Mouse (Mus musculus) hindbrain, embryonic 13.5 days (tissue): ENCODE measurements around the gene Ins2. TPM values are rescaled to one million over a fixed set of nuclear protein-coding genes. Genes with fewer than 3 reads are reported as not detected.
A peak's percentile ranks its signal among the peaks of the same experiment; 100 is the strongest.

Experiments
- ATAC-seq: fragments of 200-750 bp; cut with Nextera tagmentation; 2 replicates; pipeline ENCODE4 v1.8.0; 2017; ENCODE audit warnings: moderate TSS enrichment; ENCODE audit not compliant: low FRiP score
- H3K27ac ChIP-seq: fragments of 300-500 bp; sonication (generic); 2 replicates; pipeline ENCODE4 v1.5.1; 2015; ENCODE audit warnings: inconsistent platforms, mild to moderate bottlenecking, moderate library complexity
- H3K27me3 ChIP-seq: fragments of 300-500 bp; sonication (generic); 2 replicates; pipeline ENCODE4 v1.6.1; 2015; ENCODE audit warnings: mild to moderate bottlenecking, inconsistent platforms
- H3K36me3 ChIP-seq: fragments of 300-500 bp; sonication (generic); 2 replicates; pipeline ENCODE4 v1.6.1; 2015; ENCODE audit warnings: mild to moderate bottlenecking, inconsistent platforms
- H3K4me1 ChIP-seq: fragments of 300-500 bp; sonication (generic); replicated peaks from 2 replicates; pipeline ENCODE4 v1.6.1; 2015; ENCODE audit warnings: inconsistent platforms
- H3K4me2 ChIP-seq: fragments of 300-500 bp; sonication (generic); 2 replicates; pipeline ENCODE4 v1.6.1; 2015; ENCODE audit warnings: inconsistent platforms, mild to moderate bottlenecking, moderate library complexity
- H3K4me3 ChIP-seq: fragments of 300-500 bp; sonication (generic); 2 replicates; pipeline ENCODE4 v1.5.1; 2015; ENCODE audit warnings: mild to moderate bottlenecking, inconsistent platforms
- H3K9ac ChIP-seq: fragments of 300-500 bp; sonication (generic); 2 replicates; pipeline ENCODE4 v1.6.1; 2015; ENCODE audit warnings: mild to moderate bottlenecking, inconsistent platforms
- H3K9me3 ChIP-seq: fragments of 300-500 bp; sonication (generic); 2 replicates; pipeline ENCODE4 v1.6.1; 2016; ENCODE audit warnings: inconsistent platforms
- WGBS: fragments of 180-500 bp; shearing (Covaris S2); methylation state at CpG from one replicate; pipeline ENCODE4 v1.1.7; 2015; 5-methylcytosine and 5-hydroxymethylcytosine counted together
- microRNA counts: library from miRNA; unstranded; fragments of <30 nt; microRNA quantifications from one replicate; lab custom pipeline; 2016
- microRNA-seq: library from miRNA; unstranded; fragments of <30 nt; microRNA quantifications from one replicate; pipeline ENCODE4, GENCODE M21; 2016
- polyA plus RNA-seq: library from polyadenylated mRNA; unstranded; fragments of >200 nt; fragmentation: Nextera tagmentation; extraction: Ambion mirVana; gene quantifications from 2 replicates; pipeline ENCODE4 v1.2.1, GENCODE M21; 2015

The Ins2 gene
- polyA plus RNA-seq, 1 experiment from 2014 or later = 0.99 TPM

- H3K4me2 ChIP-seq = no peak overlapping the region
- no peak overlapping the region for H3K27ac ChIP-seq
- no peaks in the 10 kb centered on the region for H3K4me1 ChIP-seq
- 36% methylated on average over 6 of the region's 6 CpGs for WGBS
- no peak overlapping the region for H3K4me3 ChIP-seq
- H3K27me3 ChIP-seq = peaks cover 25% of the 10 kb centered on the region
- ATAC-seq = no peak
- H3K9me3 ChIP-seq = no peaks in the 10 kb centered on the region
- H3K9ac ChIP-seq = peak overlapping the region; percentile 39; the same call in 1 of the 2 replicates
- no peaks in the 10 kb centered on the region for H3K36me3 ChIP-seq
Observed at GRCm38 (mm10) chr7:142646676-142647075, 96.5 kb downstream of the Ins2 start.

- no peaks in the 10 kb centered on the region for H3K4me1 ChIP-seq
- H3K9me3 ChIP-seq = no peaks in the 10 kb centered on the region
- no peak overlapping the region for H3K4me2 ChIP-seq
- H3K27me3 ChIP-seq = peaks cover 14% of the 10 kb centered on the region; the same call in 1 of the 2 replicates
- no peak for ATAC-seq
- H3K36me3 ChIP-seq = no peaks in the 10 kb centered on the region
- H3K4me3 ChIP-seq = no peak overlapping the region
- no peak overlapping the region for H3K27ac ChIP-seq
- WGBS = 67% methylated on average over 5 of the region's 5 CpGs
- H3K9ac ChIP-seq = no peak overlapping the region
Observed at GRCm38 (mm10) chr7:142645045-142645444, 98.1 kb downstream of the Ins2 start.

- Histone ChIP-seq H3K4me3 (no peak overlapping the region), H3K27ac (no peak overlapping the region), H3K36me3 (no peaks in the 10 kb centered on the region), H3K9me3 (no peaks in the 10 kb centered on the region), H3K4me1 (peaks cover 9% of the 10 kb centered on the region), H3K4me2 (no peak overlapping the region), H3K27me3 (no peaks in the 10 kb centered on the region), H3K9ac (no peak overlapping the region)
- ATAC-seq = no peak
Observed at GRCm38 (mm10) chr7:142636178-142636577, 107.0 kb downstream of the Ins2 start.

- 84% methylated on average over 10 of the region's 10 CpGs for WGBS
- H3K27ac ChIP-seq = no peak overlapping the region
Observed at GRCm38 (mm10) chr7:142630691-142631090, 112.5 kb downstream of the Ins2 start.

GRCm38 (mm10) chr7:142629806-142630205, 113.4 kb downstream of the Ins2 start:
- no peak overlapping the region for H3K27ac ChIP-seq
- no peaks in the 10 kb centered on the region for H3K4me1 ChIP-seq
- H3K9ac ChIP-seq = no peak overlapping the region
- no peak overlapping the region for H3K4me3 ChIP-seq
- no peak overlapping the region for H3K4me2 ChIP-seq
- ATAC-seq = no peak
- H3K9me3 ChIP-seq = no peaks in the 10 kb centered on the region
- WGBS = 82% methylated on average over 6 of the region's 6 CpGs
- H3K27me3 ChIP-seq = no peaks in the 10 kb centered on the region
- no peaks in the 10 kb centered on the region for H3K36me3 ChIP-seq

More at GRCm38 (mm10) chr7:142630691-142631090, 112.5 kb downstream of the Ins2 start:
- Histone ChIP-seq H3K36me3 (no peaks in the 10 kb centered on the region), H3K4me1 (no peaks in the 10 kb centered on the region), H3K4me2 (no peak overlapping the region), H3K9me3 (no peaks in the 10 kb centered on the region), H3K4me3 (no peak overlapping the region), H3K27me3 (no peaks in the 10 kb centered on the region), H3K9ac (no peak overlapping the region)
- ATAC-seq = no peak

MicroRNAs encoded within 50 kb of the gene (microRNA counts, 519-probe panel; counts per million panel counts)
- 51.3 counts per million for microRNA mmu-miR-483 (lab: Ali Mortazavi, UCI)

Small RNA genes within 50 kb of the gene (microRNA-seq; reads per million reads assigned to microRNA genes)
- 154 reads per million, percentile 55 among the genes with 10 or more reads in this experiment for gene Mir483

Other genes starting within 250 kb of the Ins2 start
- 1.1 and 2.5 TPM in 2 replicates for gene Tnnt3, start 244.5 kb downstream of the Ins2 start, polyA plus RNA-seq
- gene Mrpl23, start 210.7 kb downstream of the Ins2 start, polyA plus RNA-seq = 16.9 and 19.5 TPM in 2 replicates
- 179 and 205 TPM in 2 replicates for gene Igf2, start 76.6 kb downstream of the Ins2 start, polyA plus RNA-seq
- not detected in 2 replicates for gene Gm49394, start 73.4 kb downstream of the Ins2 start, polyA plus RNA-seq
- gene Th, start 187.7 kb upstream of the Ins2 start, polyA plus RNA-seq = 17.6 and 17.8 TPM in 2 replicates
- gene Ascl2, start 225.9 kb upstream of the Ins2 start, polyA plus RNA-seq = 0.44 and 0.48 TPM in 2 replicates